Mouse (Mus musculus): Measurements from ENCODE around the gene Zic5.

DNA sequence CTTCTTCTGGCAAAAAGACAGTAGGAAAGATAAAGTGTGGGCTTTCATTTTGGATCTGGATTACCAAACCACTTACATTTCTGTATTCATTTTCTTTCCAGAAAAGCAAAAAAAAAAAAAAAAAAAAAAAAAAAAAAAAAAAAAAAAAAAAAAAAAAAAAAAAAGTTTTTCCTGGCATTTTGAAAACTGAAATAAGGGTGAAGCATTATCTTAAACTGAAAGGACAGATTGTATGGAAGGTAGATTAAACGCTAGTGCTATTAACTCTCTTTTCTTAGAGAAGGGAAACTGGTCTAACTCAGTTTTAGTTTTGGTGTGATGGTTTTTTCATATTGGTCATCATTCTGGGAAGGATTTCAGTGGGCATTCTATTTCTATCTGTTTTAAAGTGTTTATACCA lies 26.5 kb upstream of the Zic5 start:
- TF ChIP-seq GATA1 (IDR thresholded peaks at IDR 0.05; ENCODE audit: borderline replicate concordance, low read length), result no peak
- no peak for TF ChIP-seq FLI1 (IDR thresholded peaks at IDR 0.05; ENCODE audit: low read length)
